Mouse (Mus musculus): ENCODE measurements around the gene Tm9sf2. TPM values are rescaled to one million over a fixed set of nuclear protein-coding genes. Genes with fewer than 3 reads are reported as not detected.

The Tm9sf2 gene
- 107 and 163 TPM in 2 replicates for polyA plus RNA-seq (2012; rRNA removed)

GRCm38 (mm10) chr14:122106822-122107468, at the start of gene Tm9sf2:
Gene Tm9sf2, plus strand, starts transcription at chr14:122107038.
- Histone ChIP-seq H3K4me3 (ENCODE audit: control insufficient read depth, low read depth, low read length) (peak within 1 kb of the TSS; percentile 99), H3K27me3 (ENCODE audit: control insufficient read depth, insufficient read depth, low read length) (no peaks in the 10 kb centered on the region), H3K27ac (ENCODE audit: control insufficient read depth, insufficient read depth, low read depth, low read length) (peak within 1 kb of the TSS; percentile 97), H3K4me1 (ENCODE audit: control insufficient read depth, insufficient read depth, low read length) (peaks cover 12% of the 10 kb centered on the region), H3K36me3 (ENCODE audit: control insufficient read depth, insufficient read depth, low read length) (no peaks in the 10 kb centered on the region)
- TF ChIP-seq POLR2A (IDR thresholded peaks at IDR 0.05; ENCODE audit: control insufficient read depth, low read depth, low read length) (peak; percentile 88), CTCF (IDR thresholded peaks at IDR 0.05; ENCODE audit: control insufficient read depth, insufficient read depth, insufficient replicate concordance, low read depth, low read length) (no peak)

DNA sequence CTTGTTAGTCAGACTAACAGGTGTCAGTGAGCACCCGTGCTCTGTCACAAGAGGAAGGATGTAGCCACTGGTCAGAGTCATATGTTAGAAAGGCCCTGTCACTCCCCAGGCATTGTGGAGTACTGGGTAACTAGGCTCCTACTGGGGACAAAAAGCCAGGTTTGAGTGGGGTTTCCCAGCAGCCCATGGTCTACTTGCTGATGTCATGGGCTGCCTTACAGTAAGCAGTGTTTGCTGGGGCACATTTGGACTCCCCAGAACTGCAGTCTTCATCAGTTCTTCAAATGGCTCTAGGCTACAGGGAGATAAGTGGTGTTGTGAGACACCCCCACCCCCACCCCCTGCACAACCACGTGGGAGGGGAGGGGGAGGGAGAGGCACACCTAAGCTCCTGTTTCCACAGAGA, 48.9 kb upstream of the Tm9sf2 start:
- no peak overlapping the region for H3K27ac ChIP-seq (ENCODE audit: control insufficient read depth, insufficient read depth, low read depth, low read length)
- no peaks in the 10 kb centered on the region for H3K27me3 ChIP-seq (ENCODE audit: control insufficient read depth, insufficient read depth, low read length)
- H3K36me3 ChIP-seq (ENCODE audit: control insufficient read depth, insufficient read depth, low read length) = no peaks in the 10 kb centered on the region
- TF ChIP-seq CTCF (IDR thresholded peaks at IDR 0.05; ENCODE audit: control insufficient read depth, insufficient read depth, insufficient replicate concordance, low read depth, low read length) (no peak), POLR2A (IDR thresholded peaks at IDR 0.05; ENCODE audit: control insufficient read depth, low read depth, low read length) (no peak)
- H3K4me3 ChIP-seq (ENCODE audit: control insufficient read depth, low read depth, low read length) = no peak overlapping the region
- no peaks in the 10 kb centered on the region for H3K4me1 ChIP-seq (ENCODE audit: control insufficient read depth, insufficient read depth, low read length)

DNA sequence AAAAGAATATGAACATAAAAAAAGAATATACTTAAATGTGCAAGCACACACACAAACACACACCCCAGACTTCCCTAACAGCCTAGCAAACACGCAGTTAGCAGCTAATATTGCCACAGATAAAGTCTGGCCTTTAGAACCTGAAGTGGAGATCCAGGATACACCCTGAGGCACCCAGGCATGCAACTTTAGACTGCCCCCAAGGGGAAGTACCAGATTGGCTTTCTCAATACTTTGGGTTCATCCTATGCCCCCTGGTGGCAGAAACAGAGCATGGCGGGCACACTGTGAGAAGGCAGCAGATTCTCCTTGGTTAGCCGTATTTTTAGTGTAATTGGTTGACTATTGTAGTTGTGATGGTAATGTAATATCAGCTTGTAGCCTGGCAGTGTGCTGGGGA, 46.2 kb upstream of the Tm9sf2 start:
- no peaks in the 10 kb centered on the region for H3K4me1 ChIP-seq (ENCODE audit: control insufficient read depth, insufficient read depth, low read length)
- no peaks in the 10 kb centered on the region for H3K27me3 ChIP-seq (ENCODE audit: control insufficient read depth, insufficient read depth, low read length)
- no peak for TF ChIP-seq POLR2A (IDR thresholded peaks at IDR 0.05; ENCODE audit: control insufficient read depth, low read depth, low read length)
- TF ChIP-seq CTCF (IDR thresholded peaks at IDR 0.05; ENCODE audit: control insufficient read depth, insufficient read depth, insufficient replicate concordance, low read depth, low read length) = peak; percentile 73; the same call in 1 of the 2 replicates
- no peak overlapping the region for H3K4me3 ChIP-seq (ENCODE audit: control insufficient read depth, low read depth, low read length)
- H3K36me3 ChIP-seq (ENCODE audit: control insufficient read depth, insufficient read depth, low read length) = no peaks in the 10 kb centered on the region
- no peak overlapping the region for H3K27ac ChIP-seq (ENCODE audit: control insufficient read depth, insufficient read depth, low read depth, low read length)

GRCm38 (mm10) chr14:122061376-122061775, 45.5 kb upstream of the Tm9sf2 start:
- H3K27ac ChIP-seq (ENCODE audit: control insufficient read depth, insufficient read depth, low read depth, low read length) = no peak overlapping the region

GRCm38 (mm10) chr14:122062411-122063090, 44.3 kb upstream of the Tm9sf2 start:
- TF ChIP-seq POLR2A (IDR thresholded peaks at IDR 0.05; ENCODE audit: control insufficient read depth, low read depth, low read length) (no peak), CTCF (IDR thresholded peaks at IDR 0.05; ENCODE audit: control insufficient read depth, insufficient read depth, insufficient replicate concordance, low read depth, low read length) (no peak)
- Histone ChIP-seq H3K4me1 (ENCODE audit: control insufficient read depth, insufficient read depth, low read length) (peaks cover 2% of the 10 kb centered on the region), H3K27me3 (ENCODE audit: control insufficient read depth, insufficient read depth, low read length) (no peaks in the 10 kb centered on the region), H3K27ac (ENCODE audit: control insufficient read depth, insufficient read depth, low read depth, low read length) (no peak overlapping the region), H3K36me3 (ENCODE audit: control insufficient read depth, insufficient read depth, low read length) (no peaks in the 10 kb centered on the region), H3K4me3 (ENCODE audit: control insufficient read depth, low read depth, low read length) (no peak overlapping the region)

More at GRCm38 (mm10) chr14:122061376-122061775, 45.5 kb upstream of the Tm9sf2 start:
- Histone ChIP-seq H3K4me3 (ENCODE audit: control insufficient read depth, low read depth, low read length) (no peak overlapping the region), H3K27me3 (ENCODE audit: control insufficient read depth, insufficient read depth, low read length) (no peaks in the 10 kb centered on the region), H3K4me1 (ENCODE audit: control insufficient read depth, insufficient read depth, low read length) (peaks cover 2% of the 10 kb centered on the region), H3K36me3 (ENCODE audit: control insufficient read depth, insufficient read depth, low read length) (no peaks in the 10 kb centered on the region)
- TF ChIP-seq POLR2A (IDR thresholded peaks at IDR 0.05; ENCODE audit: control insufficient read depth, low read depth, low read length) (no peak), CTCF (IDR thresholded peaks at IDR 0.05; ENCODE audit: control insufficient read depth, insufficient read depth, insufficient replicate concordance, low read depth, low read length) (no peak)

- H3K27me3 ChIP-seq (ENCODE audit: control insufficient read depth, insufficient read depth, low read length) = no peaks in the 10 kb centered on the region
- no peak overlapping the region for H3K27ac ChIP-seq (ENCODE audit: control insufficient read depth, insufficient read depth, low read depth, low read length)
- no peaks in the 10 kb centered on the region for H3K36me3 ChIP-seq (ENCODE audit: control insufficient read depth, insufficient read depth, low read length)
- no peak overlapping the region for H3K4me3 ChIP-seq (ENCODE audit: control insufficient read depth, low read depth, low read length)
- peaks cover 2% of the 10 kb centered on the region for H3K4me1 ChIP-seq (ENCODE audit: control insufficient read depth, insufficient read depth, low read length)
- TF ChIP-seq CTCF (IDR thresholded peaks at IDR 0.05; ENCODE audit: control insufficient read depth, insufficient read depth, insufficient replicate concordance, low read depth, low read length) (no peak), POLR2A (IDR thresholded peaks at IDR 0.05; ENCODE audit: control insufficient read depth, low read depth, low read length) (no peak)
These were observed 43.2 kb upstream of the Tm9sf2 start for GRCm38 (mm10) chr14:122063599-122063998.

GRCm38 (mm10) chr14:122064519-122064918, 42.3 kb upstream of the Tm9sf2 start:
- Histone ChIP-seq H3K4me1 (ENCODE audit: control insufficient read depth, insufficient read depth, low read length) (peaks cover 2% of the 10 kb centered on the region), H3K27ac (ENCODE audit: control insufficient read depth, insufficient read depth, low read depth, low read length) (no peak overlapping the region), H3K36me3 (ENCODE audit: control insufficient read depth, insufficient read depth, low read length) (no peaks in the 10 kb centered on the region), H3K27me3 (ENCODE audit: control insufficient read depth, insufficient read depth, low read length) (no peaks in the 10 kb centered on the region), H3K4me3 (ENCODE audit: control insufficient read depth, low read depth, low read length) (no peak overlapping the region)
- TF ChIP-seq CTCF (IDR thresholded peaks at IDR 0.05; ENCODE audit: control insufficient read depth, insufficient read depth, insufficient replicate concordance, low read depth, low read length) (peak; percentile 54; the same call in 1 of the 2 replicates), POLR2A (IDR thresholded peaks at IDR 0.05; ENCODE audit: control insufficient read depth, low read depth, low read length) (no peak)

Measured in testis, adult 2 months (tissue).